Mouse (Mus musculus) gastrocnemius, adult 2 months (tissue): ENCODE data around the gene Hist1h3g. TPM values are rescaled to one million over a fixed set of nuclear protein-coding genes. Genes with fewer than 3 reads are reported as not detected.
"Not testable (repeated sequence)": the region's sequence is repeated elsewhere in the genome, so short reads cannot be mapped to it uniquely, and the experiment has no call there.

ENCODE experiments used
- DNase-seq: peaks from one replicate; pipeline ENCODE4 v3.0.0; 2022
- H3K27ac ChIP-seq: fragments of 200-600 bp; 2 replicates; pipeline ENCODE4 v1.8.1; 2022; ENCODE audit warnings: mild to moderate bottlenecking
- H3K4me3 ChIP-seq: fragments of 200-600 bp; 2 replicates; pipeline ENCODE4 v1.8.1; 2022; ENCODE audit warnings: mild to moderate bottlenecking, moderate library complexity
- CTCF ChIP-seq: fragments of 200-600 bp; IDR thresholded peaks from 2 replicates; pipeline ENCODE4 v1.8.1; 2022; ENCODE audit warnings: antibody characterized with exemption, mild to moderate bottlenecking, moderate library complexity
- intact Hi-C: fragments of 180-260 bp; cut with DNase I; formaldehyde crosslinking; loops from one replicate; pipeline ENCODE4 v1.15.1; 2025
- microRNA-seq: library from miRNA; unstranded; fragments of <30 nt; microRNA quantifications from one replicate; pipeline ENCODE4 v1.2.0, GENCODE M21; 2021
- total RNA-seq, 2 experiments: library from RNA; stranded (reverse); gene quantifications; 2 replicates each; pipeline ENCODE4 v1.2.3; 2021

The Hist1h3g gene
- total RNA-seq, 2 experiments from 2014 or later, result not detected

GRCm38 (mm10) chr13:23575271-23575851, 40.1 kb downstream of the Hist1h3g start, which contains the start of gene Hist1h3d:
Gene Hist1h3d (plus strand): TSS chr13:23575763.
- TF ChIP-seq CTCF, result no peak
- Histone ChIP-seq H3K27ac (peak within 1 kb of the TSS; percentile 83), H3K4me3 (peak within 1 kb of the TSS; percentile 70)
- intact Hi-C loops, result no loop called here
- peak; percentile 17 for DNase-seq

GRCm38 (mm10) chr13:23575864-23576313, 40.7 kb downstream of the Hist1h3g start:
- Histone ChIP-seq H3K27ac (peak overlapping the region; percentile 83), H3K4me3 (peak overlapping the region; percentile 70)
- intact Hi-C loops, result not testable (repeated sequence)
- peak; percentile 23 for DNase-seq

DNA sequence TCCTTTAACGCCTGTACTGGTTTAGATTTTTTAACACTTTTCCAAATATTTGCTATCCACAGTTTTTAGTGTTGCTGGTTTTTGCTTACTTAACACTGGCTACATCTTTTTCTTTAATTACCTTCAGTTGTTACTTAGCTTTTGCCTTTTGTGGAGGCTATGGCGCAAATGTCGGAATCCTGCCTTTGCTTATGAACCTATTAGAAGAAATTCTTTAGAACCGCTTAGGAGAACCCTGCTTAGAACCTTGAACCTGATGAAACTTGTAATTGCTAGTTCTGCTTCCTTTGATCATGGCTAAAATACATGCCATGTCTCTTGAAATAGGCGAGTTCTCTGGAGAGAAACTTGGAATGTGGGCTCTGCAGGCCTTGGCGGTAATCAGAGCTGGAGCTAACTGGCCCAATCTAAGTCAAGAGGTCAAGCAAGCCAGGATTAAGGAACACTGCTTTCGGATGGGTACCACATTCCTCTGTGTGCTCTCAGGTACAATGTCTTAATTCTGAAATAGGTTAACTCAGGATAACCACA, 41.2 kb downstream of the Hist1h3g start:
- no peak for DNase-seq
- H3K27ac ChIP-seq, result peak overlapping the region; percentile 83
- intact Hi-C loops, result no loop called here
- TF ChIP-seq CTCF, result no peak
- H3K4me3 ChIP-seq, result peak overlapping the region; percentile 70

- H3K4me3 ChIP-seq, result peak overlapping the region; percentile 70
- DNase-seq, result no peak
- H3K27ac ChIP-seq, result no peak overlapping the region; the same call in 1 of the 2 replicates
- TF ChIP-seq CTCF, result no peak
- intact Hi-C loops, result no loop called here
These were observed 41.9 kb downstream of the Hist1h3g start for GRCm38 (mm10) chr13:23576906-23577639.

DNA sequence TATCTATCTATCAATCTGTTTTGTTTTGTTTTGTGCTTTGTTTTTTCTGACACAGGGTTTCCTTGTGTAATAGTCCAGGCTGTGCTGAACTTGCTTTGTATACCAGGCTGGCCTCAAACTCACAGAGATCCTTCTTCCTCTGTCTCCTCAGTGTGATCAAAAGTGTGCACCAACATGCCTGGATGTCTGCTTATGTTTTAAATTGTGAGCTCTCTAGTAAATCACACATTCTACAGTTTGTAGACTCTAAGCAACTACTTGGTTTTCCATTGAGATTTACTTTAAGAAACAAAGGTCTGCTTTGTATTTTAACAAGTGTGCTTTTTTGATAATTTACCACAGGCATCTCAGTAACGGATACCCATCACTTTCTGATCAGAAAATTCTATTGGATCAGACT, 42.6 kb downstream of the Hist1h3g start:
- Histone ChIP-seq H3K27ac (no peak overlapping the region), H3K4me3 (no peak overlapping the region)
- intact Hi-C loops, result no loop called here
- no peak for DNase-seq
- TF ChIP-seq CTCF, result no peak

- intact Hi-C loops, result loop anchor here (5.0 kb wide), 5 partner anchors 41 to 181 kb away; partner anchors contain the start of genes Hist1h1a, Hist1h1e, Hist1h1t and Hist1h2af
These were observed 46.4 kb downstream of the Hist1h3g start, which contains the start of gene Hist1h4d for GRCm38 (mm10) chr13:23581408-23582218. Gene Hist1h4d (plus strand): TSS chr13:23581598.

GRCm38 (mm10) chr13:23582219-23583056, 47.2 kb downstream of the Hist1h3g start:
- no peak for DNase-seq
- no peak for TF ChIP-seq CTCF
- Histone ChIP-seq H3K27ac (peak overlapping the region; percentile 81), H3K4me3 (peak overlapping the region; percentile 83)
- intact Hi-C loops, result loop anchor here (5.0 kb wide), 5 partner anchors 40 to 180 kb away; partner anchors contain the start of genes Hist1h1a, Hist1h1e, Hist1h1t and Hist1h2af

More at GRCm38 (mm10) chr13:23581408-23582218, 46.4 kb downstream of the Hist1h3g start, which contains the start of gene Hist1h4d:
- peak; percentile 90 for DNase-seq
- peak within 1 kb of the TSS; percentile 81 for H3K27ac ChIP-seq
- no peak for TF ChIP-seq CTCF
- H3K4me3 ChIP-seq, result peak within 1 kb of the TSS; percentile 83

DNA sequence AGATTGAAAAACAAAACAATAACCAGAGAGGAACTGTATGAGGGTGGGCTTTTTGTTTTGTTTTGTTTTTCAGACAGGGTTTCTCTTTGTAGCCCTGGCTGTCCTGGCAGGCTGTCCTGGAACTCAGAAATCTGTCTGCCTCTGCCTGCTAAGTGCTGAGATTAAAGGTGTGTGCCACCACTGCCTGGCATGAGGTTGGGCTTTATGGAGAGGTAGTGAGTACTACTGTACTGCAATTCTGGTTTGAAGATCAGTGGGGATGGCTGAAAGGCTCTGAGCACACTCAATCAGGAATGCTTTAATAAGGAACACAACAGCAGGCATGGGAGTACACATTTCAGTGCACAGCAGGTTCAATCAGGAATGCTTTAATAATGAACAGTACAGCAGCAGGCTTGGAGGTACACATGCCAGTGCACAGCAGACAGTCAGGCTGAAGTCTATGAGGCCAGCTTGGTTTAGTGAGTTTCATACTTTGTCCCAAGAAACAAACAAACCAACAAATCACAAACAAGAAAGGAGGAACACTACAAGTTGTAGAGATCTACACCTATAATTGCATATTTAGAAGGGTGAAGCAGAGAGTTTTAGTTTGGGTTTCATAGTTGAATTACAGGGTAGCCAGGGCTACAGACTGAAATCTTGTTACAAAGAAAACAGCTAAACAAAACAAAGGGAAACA, 48.3 kb downstream of the Hist1h3g start:
- TF ChIP-seq CTCF, result no peak
- H3K27ac ChIP-seq, result peak overlapping the region; percentile 95

DNA sequence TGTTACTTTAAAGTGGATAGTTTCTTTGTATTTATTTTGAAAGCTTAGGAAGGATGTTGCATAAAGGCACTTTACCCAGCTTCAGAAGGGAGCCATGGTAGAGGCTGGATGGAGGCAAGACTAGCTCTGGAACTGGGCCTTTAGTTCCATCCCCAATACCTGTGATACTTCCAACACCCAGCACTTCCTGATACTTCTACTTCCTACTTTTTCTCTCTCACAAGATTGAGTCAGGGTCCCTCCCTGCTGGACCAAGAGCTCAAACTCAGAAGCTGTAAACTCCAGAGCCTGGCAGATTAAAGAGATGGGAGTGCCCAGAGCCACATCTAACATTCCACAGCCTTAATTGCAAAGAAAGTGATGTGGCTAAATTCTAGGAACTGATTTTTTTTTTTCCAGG, 49.1 kb downstream of the Hist1h3g start:
- intact Hi-C loops, result loop anchor here (5.0 kb wide), 5 partner anchors 38 to 178 kb away; partner anchors contain the start of genes Hist1h1a, Hist1h1e, Hist1h1t and Hist1h2af
- Histone ChIP-seq H3K4me3 (peak overlapping the region; percentile 85), H3K27ac (peak overlapping the region; percentile 95)
- no peak for DNase-seq
- TF ChIP-seq CTCF, result no peak

More for the DNA sequence above, 48.3 kb downstream of the Hist1h3g start:
- intact Hi-C loops, result loop anchor here (5.0 kb wide), 5 partner anchors 39 to 179 kb away; partner anchors contain the start of genes Hist1h1a, Hist1h1e, Hist1h1t and Hist1h2af
- H3K4me3 ChIP-seq, result no peak overlapping the region
- DNase-seq, result no peak

- TF ChIP-seq CTCF, result no peak
- peak; percentile 70 for DNase-seq
- peak overlapping the region; percentile 85 for H3K4me3 ChIP-seq
- H3K27ac ChIP-seq, result peak overlapping the region; percentile 95
- intact Hi-C loops, result loop anchor here (5.0 kb wide), 1 partner anchor 1543 kb away; the partner anchor contains the start of genes Hist1h2ag, Hist1h2bj and Hist1h4i
These were observed 49.8 kb downstream of the Hist1h3g start for GRCm38 (mm10) chr13:23585029-23585441.

Small RNA genes lying within 50 kb of the gene (microRNA-seq; reads per million reads assigned to microRNA genes)
- gene Gm44297 (not detected), gene Gm44359 (not detected), gene Gm44394 (not detected), gene n-TStga1 (not detected)

Other genes starting within 250 kb of the Hist1h3g start
- 10 to 100 TPM in 1 of 2 experiments, 1 to 10 TPM in 1; 8.9 to 12.7 TPM for gene Zfp322a, start 166.2 kb upstream of the Hist1h3g start, total RNA-seq
- gene Abt1, start 111.6 kb upstream of the Hist1h3g start, total RNA-seq, result 1 to 10 TPM; 3.6 to 3.9 TPM
- gene Btn1a1, start 69.5 kb upstream of the Hist1h3g start, total RNA-seq, result not detected
- gene Btn2a2, start 46.6 kb upstream of the Hist1h3g start, total RNA-seq, result not detected
- gene Hist1h4h, start 4.4 kb upstream of the Hist1h3g start, total RNA-seq, result 100 to 1,000 TPM; 131 to 139 TPM
- 1 to 10 TPM in 1 of 2 experiments, not detected in 1; 2.0 TPM for gene Hist1h2af, start 1.5 kb upstream of the Hist1h3g start, total RNA-seq
- gene Hist1h2bh, start 8.0 kb downstream of the Hist1h3g start, total RNA-seq, result 1 to 10 TPM in 1 of 2 experiments, under 1 TPM in 1; 0.94 to 1.0 TPM
- gene Hist1h3f, start 8.6 kb downstream of the Hist1h3g start, total RNA-seq, result 1 to 10 TPM; 2.9 to 4.0 TPM
- gene Hist1h4f, start 16.2 kb downstream of the Hist1h3g start, total RNA-seq, result 1 to 10 TPM; 7.8 to 8.7 TPM
- under 1 TPM; 0.56 to 0.81 TPM for gene Hist1h1d, start 17.8 kb downstream of the Hist1h3g start, total RNA-seq
- 10 to 100 TPM in 1 of 2 experiments, 1 to 10 TPM in 1; 8.3 to 12.9 TPM for gene Hist1h3e, start 26.9 kb downstream of the Hist1h3g start, total RNA-seq
- under 1 TPM in 1 of 2 experiments, not detected in 1; 0.45 TPM for gene Hist1h2ae, start 35.8 kb downstream of the Hist1h3g start, total RNA-seq
- gene Hist1h2bg, start 36.0 kb downstream of the Hist1h3g start, total RNA-seq, result 1 to 10 TPM; 2.9 to 7.6 TPM
- gene Hist1h2bf, start 38.8 kb downstream of the Hist1h3g start, total RNA-seq, result 1 to 10 TPM; 3.6 to 3.8 TPM
- gene Hist1h2ad, start 39.0 kb downstream of the Hist1h3g start, total RNA-seq, result 1 to 10 TPM; 1.0 to 1.3 TPM
- gene Hist1h3d, start 40.3 kb downstream of the Hist1h3g start, total RNA-seq, result 1 to 10 TPM; 2.0 to 3.0 TPM
- 10 to 100 TPM; 31.0 to 36.0 TPM for gene Hist1h4d, start 46.2 kb downstream of the Hist1h3g start, total RNA-seq
- gene Hist1h2be, start 85.7 kb downstream of the Hist1h3g start, total RNA-seq, result 10 to 100 TPM; 10.8 to 17.5 TPM
- 10 to 100 TPM; 29.1 to 34.0 TPM for gene Hist1h1e, start 87.1 kb downstream of the Hist1h3g start, total RNA-seq
- gene Hist1h2ac, start 148.5 kb downstream of the Hist1h3g start, total RNA-seq, result under 1 TPM; 0.84 to 0.92 TPM
- 10 to 100 TPM; 59.1 to 76.4 TPM for gene Hist1h2bc, start 148.8 kb downstream of the Hist1h3g start, total RNA-seq
- not detected for gene Hist1h1t, start 160.4 kb downstream of the Hist1h3g start, total RNA-seq
- gene Hist1h4c, start 163.0 kb downstream of the Hist1h3g start, total RNA-seq, result 10 to 100 TPM; 49.8 to 61.2 TPM
- gene Hfe, start 175.4 kb downstream of the Hist1h3g start, total RNA-seq, result 10 to 100 TPM; 16.0 to 18.7 TPM
- gene Hist1h1c, start 203.4 kb downstream of the Hist1h3g start, total RNA-seq, result 100 to 1,000 TPM; 135 to 164 TPM
- not detected for gene Hist1h3c, start 210.2 kb downstream of the Hist1h3g start, total RNA-seq
- gene Hist1h2bb, start 211.3 kb downstream of the Hist1h3g start, total RNA-seq, result 1 to 10 TPM; 1.1 to 2.3 TPM
- gene Hist1h2ab, start 215.7 kb downstream of the Hist1h3g start, total RNA-seq, result 1 to 10 TPM in 1 of 2 experiments, not detected in 1; 1.9 TPM
- gene Hist1h3b, start 216.8 kb downstream of the Hist1h3g start, total RNA-seq, result 1 to 10 TPM; 1.6 to 1.8 TPM
- 1 to 10 TPM; 2.1 to 3.7 TPM for gene Hist1h4b, start 221.6 kb downstream of the Hist1h3g start, total RNA-seq
- gene Hist1h4a, start 225.8 kb downstream of the Hist1h3g start, total RNA-seq, result 1 to 10 TPM in 1 of 2 experiments, under 1 TPM in 1; 0.61 to 1.4 TPM
- 1 to 10 TPM; 2.9 to 4.2 TPM for gene Hist1h3a, start 227.0 kb downstream of the Hist1h3g start, total RNA-seq
- gene Hist1h1a, start 228.2 kb downstream of the Hist1h3g start, total RNA-seq, result 1 to 10 TPM; 1.2 to 1.5 TPM
- gene Trim38, start 234.5 kb downstream of the Hist1h3g start, total RNA-seq, result not detected